Mouse (Mus musculus) spleen, adult 12 weeks (tissue): ENCODE measurements around the gene Rit1.
A peak's percentile ranks its signal among the peaks of the same experiment; 100 is the strongest.
"Not testable (repeated sequence)": the region's sequence is repeated elsewhere in the genome, so short reads cannot be mapped to it uniquely, and the experiment has no call there.

Source experiments
- DNase-seq: peaks from one replicate; pipeline ENCODE4 v3.0.0; 2022; ENCODE audit warnings: low spot score

Rit1 gene

GRCm38 (mm10) chr3:88740147-88740546 lies 23.5 kb downstream of the Rit1 start:
- no peak for DNase-seq

DNA sequence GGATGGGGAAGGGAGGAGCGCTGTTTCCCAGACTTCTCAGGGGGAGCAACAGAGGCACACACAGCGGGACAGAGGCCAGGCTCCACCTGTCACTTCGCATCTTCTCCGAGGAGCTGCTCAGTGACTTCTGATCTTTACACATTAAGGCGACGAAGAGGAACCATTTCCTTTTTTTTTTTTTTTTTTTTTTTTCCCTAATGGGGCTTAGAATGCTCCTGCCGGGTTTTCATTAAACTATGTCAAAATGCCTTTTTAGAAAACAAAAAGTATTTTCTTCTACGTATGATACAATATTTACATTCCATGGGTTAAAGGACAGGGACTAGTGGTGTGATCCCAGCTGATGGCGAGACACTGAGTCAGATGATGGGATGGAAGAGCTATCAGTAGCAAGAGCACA lies 28.9 kb downstream of the Rit1 start:
- no peak for DNase-seq

DNA sequence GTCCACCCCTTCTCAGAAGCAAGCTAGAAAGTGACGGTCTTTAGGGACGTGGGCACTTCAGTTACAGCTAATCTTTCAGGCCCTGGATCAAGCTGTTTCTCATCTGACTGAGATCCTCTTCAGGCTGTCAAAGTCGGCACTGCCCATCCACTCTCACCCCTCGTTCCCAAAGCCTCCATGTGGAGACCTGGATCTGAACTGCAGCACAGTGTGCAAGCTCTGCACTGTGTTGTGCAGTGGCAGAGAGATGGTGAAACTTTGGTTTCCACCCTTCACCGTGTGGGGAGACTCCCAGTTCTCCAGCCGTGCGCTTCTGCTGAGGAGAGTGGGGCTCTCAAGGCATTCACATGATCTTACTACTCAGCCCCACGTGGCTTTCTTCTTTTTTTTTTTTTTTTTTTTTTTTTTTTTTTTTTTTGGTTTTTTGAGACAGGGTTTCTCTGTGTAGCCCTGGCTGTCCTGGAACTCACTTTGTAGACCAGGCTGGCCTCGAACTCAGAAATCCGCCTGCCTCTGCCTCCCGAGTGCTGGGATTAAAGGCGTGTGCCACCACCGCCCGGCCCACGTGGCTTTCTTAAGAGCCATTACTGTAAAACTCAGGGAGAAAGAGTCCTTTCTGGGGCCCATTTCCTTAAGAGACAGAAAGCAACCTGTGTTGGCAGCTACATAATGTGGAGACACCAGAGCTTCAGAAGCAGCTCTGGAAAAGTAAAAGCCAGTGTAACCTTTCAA lies 29.7 kb downstream of the Rit1 start:
- no peak for DNase-seq

DNA sequence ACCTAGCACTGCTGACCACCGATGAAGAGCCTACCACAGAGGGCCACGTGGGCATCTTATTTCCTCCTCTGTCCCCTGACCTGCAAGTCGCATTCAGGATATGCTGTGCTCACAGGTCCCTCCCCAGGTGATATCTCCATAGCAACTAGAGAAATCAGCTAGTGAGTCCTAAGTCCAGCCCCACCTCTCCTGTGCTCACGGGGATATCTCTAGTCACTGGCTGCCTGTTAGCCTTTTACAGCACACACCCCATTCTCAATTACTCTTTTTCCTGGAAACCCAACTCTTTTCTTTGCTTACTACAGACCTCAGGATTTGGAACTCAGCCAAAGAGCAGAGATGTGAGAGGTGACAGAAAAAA lies 30.2 kb downstream of the Rit1 start:
- no peak for DNase-seq

DNA sequence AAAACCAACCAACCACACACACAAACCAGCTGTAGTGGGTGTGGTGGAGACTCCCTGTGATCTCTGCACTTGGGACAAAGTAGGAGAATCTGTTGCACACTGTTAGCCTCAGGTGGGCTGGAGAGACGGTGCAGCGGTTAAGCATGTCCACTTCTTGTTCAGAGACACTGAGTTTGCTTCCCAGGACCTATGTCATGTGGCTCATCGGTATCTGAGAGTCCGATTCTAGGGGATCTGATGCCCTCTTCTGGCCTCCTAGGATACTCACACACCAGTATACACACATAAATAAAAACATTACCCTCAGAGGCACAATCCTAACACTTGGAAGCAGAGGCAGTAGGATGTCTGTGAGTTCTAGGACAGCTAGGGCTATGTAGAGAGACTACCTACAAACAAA lies 37.6 kb downstream of the Rit1 start:
- DNase-seq, result no peak

GRCm38 (mm10) chr3:88755541-88755940 lies 38.9 kb downstream of the Rit1 start:
- DNase-seq, result no peak

DNA sequence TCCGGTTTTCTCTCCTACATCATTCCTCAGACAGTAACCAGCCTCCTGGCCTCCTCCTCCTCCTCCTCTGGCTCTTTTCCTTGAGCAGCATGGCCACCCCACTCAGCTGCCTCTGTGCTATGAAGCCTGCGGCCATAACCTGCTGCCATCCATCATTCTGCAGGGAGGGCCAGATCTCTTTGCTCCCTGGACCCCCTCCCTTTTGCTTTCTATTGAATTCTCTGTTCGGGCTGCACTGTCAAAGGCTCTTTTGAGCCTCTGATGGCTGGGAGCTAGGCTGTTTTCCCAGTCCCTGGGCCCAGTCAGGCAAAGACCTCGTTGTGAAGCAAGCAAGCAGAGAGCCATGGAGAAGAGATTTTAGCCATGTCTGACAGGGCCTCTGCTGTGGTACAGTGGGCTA lies 39.6 kb downstream of the Rit1 start:
- DNase-seq, result no peak

GRCm38 (mm10) chr3:88758045-88758500 lies 41.4 kb downstream of the Rit1 start:
- DNase-seq, result no peak

DNA sequence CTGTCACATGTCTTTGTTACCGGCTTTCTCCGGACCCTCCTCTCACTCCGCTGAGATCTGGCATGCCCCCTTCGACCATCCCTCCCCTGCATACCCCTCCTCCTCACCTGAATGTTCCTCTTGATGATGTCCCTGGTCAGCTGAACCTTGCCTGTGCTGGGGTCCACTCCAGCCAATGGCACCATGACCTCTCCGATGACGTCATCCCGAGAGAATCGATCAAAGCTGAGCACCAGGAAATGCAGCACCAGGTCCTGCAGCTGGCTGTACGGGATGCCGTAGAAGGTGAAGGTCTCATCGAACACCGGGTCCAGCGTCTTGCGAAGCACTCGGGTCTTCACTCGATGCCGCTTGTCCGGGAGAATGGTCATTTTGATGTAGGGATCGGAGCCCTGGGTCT lies 45.0 kb downstream of the Rit1 start:
- no peak for DNase-seq

DNA sequence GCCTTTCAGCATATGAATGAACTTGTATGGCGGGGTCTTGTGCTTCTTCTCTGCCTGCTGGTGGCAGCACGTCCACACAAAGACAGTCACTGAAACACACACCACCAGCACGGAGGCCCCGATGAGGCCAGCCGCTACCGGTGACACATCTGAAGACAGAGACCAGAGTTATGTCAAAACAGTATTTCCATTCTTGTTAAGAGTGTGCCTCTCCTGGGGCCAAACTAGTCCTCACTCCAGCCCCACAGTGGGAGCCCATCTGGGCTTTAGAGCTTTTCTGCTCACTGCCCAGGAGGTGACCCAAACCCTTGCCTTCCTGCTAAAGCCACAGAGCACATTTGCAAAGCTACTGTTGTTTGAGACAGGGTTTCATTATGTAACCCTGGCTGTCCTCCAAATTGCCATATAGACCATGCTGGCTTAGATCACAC lies 45.8 kb downstream of the Rit1 start:
- no peak for DNase-seq

- peak; percentile 19 for DNase-seq
Measured at GRCm38 (mm10) chr3:88771189-88771940, 54.7 kb downstream of the Rit1 start.

GRCm38 (mm10) chr3:88771941-88772280 lies 55.3 kb downstream of the Rit1 start:
- not testable (repeated sequence) for DNase-seq

DNA sequence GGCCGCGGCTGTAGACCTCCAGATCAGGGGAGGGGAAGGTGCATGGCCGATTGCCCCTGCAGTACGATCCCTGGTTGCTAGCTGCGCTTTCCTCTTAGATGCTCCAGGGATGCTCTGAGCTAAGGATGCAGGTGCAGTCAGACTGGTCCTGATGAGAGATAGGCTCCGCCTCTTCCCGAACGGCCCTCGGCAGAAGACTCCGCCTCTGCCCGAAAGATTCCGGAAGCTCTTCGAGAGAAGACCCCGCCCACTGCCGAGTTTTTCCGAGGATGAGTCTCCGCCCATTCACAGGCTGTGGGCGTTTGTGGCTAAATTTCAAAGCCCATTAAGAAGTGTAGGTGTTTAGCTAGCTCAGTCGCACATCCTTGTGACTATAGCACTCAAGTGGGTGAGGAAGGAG lies 55.8 kb downstream of the Rit1 start:
- DNase-seq, result peak; percentile 81

DNA sequence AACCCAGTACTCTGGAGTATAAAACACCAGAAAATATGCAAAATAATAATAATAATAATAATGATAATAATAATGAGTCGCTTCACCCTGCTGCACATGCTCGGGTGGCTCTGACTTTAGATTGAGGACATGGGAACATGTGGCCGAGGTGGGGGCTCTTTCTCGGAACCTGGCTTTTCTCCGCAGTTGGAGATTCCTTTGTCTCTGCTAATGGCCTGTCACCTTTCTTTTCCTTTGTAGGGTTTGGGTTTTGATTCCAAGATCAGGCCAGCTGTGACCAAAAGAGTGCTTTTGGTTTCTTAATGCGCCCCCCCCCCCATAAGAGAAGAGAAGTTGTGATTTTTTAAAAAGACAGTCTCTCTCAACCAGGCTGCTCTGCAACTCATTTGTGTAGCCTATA lies 56.5 kb downstream of the Rit1 start:
- DNase-seq, result not testable (repeated sequence)

DNA sequence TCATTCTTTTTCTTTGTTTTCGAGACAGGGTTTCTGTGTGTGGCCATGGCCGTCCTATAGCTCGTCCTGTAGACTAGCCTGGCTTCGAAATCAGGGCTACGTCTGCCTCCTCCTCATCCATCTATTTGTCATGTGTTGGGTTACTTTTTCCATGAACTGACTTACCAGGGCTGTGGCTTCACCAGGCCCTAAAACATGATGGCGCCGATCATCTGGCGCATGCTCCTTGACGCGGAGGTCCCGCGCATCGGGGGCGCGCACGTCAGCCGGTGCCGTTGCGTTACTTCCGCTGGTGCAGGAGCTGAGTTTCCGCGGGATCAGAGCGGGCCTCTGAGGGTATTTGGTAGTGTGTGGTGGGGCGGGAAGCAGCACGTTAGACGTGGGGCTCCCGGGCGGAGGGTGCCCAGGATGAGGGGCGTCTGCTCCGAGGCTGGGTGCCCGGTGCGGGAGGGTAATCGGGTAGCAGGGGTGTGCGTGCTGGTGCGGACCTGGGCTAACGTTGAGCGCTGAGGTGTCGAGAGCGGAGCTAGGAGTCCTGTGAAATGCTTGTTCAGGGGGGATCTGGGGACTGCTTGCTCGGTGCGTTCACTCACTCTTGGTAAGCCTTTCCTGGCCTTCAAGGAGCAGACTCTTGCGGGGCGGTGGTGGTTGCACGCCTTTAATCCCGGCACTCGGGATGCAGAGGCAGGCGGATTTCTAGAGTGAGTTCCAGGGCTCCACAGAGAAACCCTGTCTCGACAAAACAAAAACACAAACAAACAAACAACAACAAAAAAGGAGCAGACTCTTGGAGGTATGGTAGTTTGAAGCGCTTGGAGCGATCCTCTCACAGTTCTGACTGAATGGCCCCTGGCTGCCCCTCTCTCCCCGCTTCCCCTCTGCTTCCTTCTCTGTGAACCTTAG lies 58.6 kb downstream of the Rit1 start, which contains the start of gene Syt11:
Gene Syt11 (minus strand): TSS at position 226 of the 903 bp plus-strand sequence.
- DNase-seq, result peak; percentile 50
